Mouse (Mus musculus) C2C12 (cell line): ENCODE measurements around the gene Gm5934. TPM values are rescaled to one million over a fixed set of nuclear protein-coding genes. Genes with fewer than 3 reads are reported as not detected.
"Not testable (repeated sequence)": the region's sequence is repeated elsewhere in the genome, so short reads cannot be mapped to it uniquely, and the experiment has no call there.

Experiments used
- H3K27me3 ChIP-seq: one replicate; pipeline ENCODE4 v1.6.1; 2011; ENCODE audit not compliant: control insufficient read depth, insufficient read depth, insufficient read length
- H3K36me3 ChIP-seq: one replicate; pipeline ENCODE4 v1.6.1; 2011; ENCODE audit not compliant: control insufficient read depth, insufficient read depth
- H3K4me3 ChIP-seq: one replicate; pipeline ENCODE4 v1.5.1; 2011; ENCODE audit warnings: mild to moderate bottlenecking, control low read depth; ENCODE audit not compliant: poor library complexity, insufficient read depth, severe bottlenecking
- H3K79me2 ChIP-seq: one replicate; pipeline ENCODE4 v1.6.1; 2011; ENCODE audit not compliant: control insufficient read depth, insufficient read depth
- H3K79me3 ChIP-seq: one replicate; pipeline ENCODE4 v1.6.1; 2011; ENCODE audit warnings: low read depth, control low read depth
- H3ac ChIP-seq: one replicate; pipeline ENCODE3; 2011; ENCODE audit warnings: low read depth; ENCODE audit not compliant: control insufficient read depth, insufficient read length
- long read RNA-seq, 2 experiments: library from polyadenylated mRNA; unstranded; transcript quantifications; one replicate each; pipeline ENCODE4 v2.0.0; 2019 to 2020
- polyA plus RNA-seq: library from polyadenylated mRNA; unstranded; fragments of >200 nt; fragmentation: generic; extraction: Trizol; gene quantifications from one replicate; pipeline ENCODE4 v1.2.1, GENCODE M21; 2012; ENCODE audit warnings: missing spikeins

Gm5934 gene
- polyA plus RNA-seq = not detected
- long read RNA-seq, experiment 1 = 0 reads
- long read RNA-seq, experiment 2 = 0 reads

DNA sequence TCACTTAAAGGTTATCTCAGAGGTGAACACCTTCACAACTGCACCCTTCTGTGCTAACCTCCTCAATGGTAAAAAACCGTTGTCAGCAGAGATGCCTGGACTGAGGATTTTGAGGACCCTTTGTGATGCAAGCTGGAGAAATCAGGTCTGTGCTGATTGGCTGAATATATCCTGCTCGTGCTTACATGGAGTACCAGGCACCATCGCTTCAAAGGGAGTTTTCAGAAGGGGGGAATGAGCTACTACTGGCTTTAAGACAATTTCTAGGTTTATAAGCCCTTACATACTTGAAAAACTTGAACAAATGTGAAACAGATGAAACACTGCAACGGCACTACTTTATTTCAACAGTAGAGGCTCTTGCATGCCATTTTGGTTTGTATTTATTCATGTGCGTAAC, at the start of gene Gm5934:
Gene Gm5934, minus strand, starts transcription at position 101 of the 400 bp plus-strand sequence.
- not testable (repeated sequence) for H3K79me3 ChIP-seq, H3K79me2 ChIP-seq, H3K36me3 ChIP-seq, H3K4me3 ChIP-seq, H3ac ChIP-seq, H3K27me3 ChIP-seq

Other genes with a start within 250 kb of the Gm5934 start
- gene Gm4297, start 74.1 kb upstream of the Gm5934 start, polyA plus RNA-seq = not detected